Mouse (Mus musculus): ENCODE results near the gene Efcab6.

GRCm38 (mm10) chr15:84078667-84079066 lies 13.5 kb upstream of the Efcab6 start:
- TF ChIP-seq CTCF (IDR thresholded peaks at IDR 0.05; ENCODE audit: borderline replicate concordance, insufficient read depth, low read length) (no peak), POLR2A (IDR thresholded peaks at IDR 0.05; ENCODE audit: low read depth, low read length) (no peak)

Measured in embryonic fibroblast, embryonic 13.5 days (primary cell).